Mouse (Mus musculus) forebrain, embryonic 15.5 days (tissue): ENCODE results near the gene Map3k4. TPM values are rescaled to one million over a fixed set of nuclear protein-coding genes. Genes with fewer than 3 reads are reported as not detected.

Experiments used
- ATAC-seq: fragments of 200-750 bp; cut with Nextera tagmentation; replicated peaks from 2 replicates; pipeline ENCODE4 v1.8.0; 2017; ENCODE audit warnings: mild to moderate bottlenecking, moderate TSS enrichment, moderate library complexity
- H3K27ac ChIP-seq: fragments of 300-500 bp; sonication (generic); replicated peaks from 2 replicates; pipeline ENCODE4 v1.5.1; 2015; ENCODE audit warnings: mild to moderate bottlenecking, inconsistent platforms
- H3K27me3 ChIP-seq: fragments of 300-500 bp; sonication (generic); 2 replicates; pipeline ENCODE4 v1.6.1; 2015; ENCODE audit warnings: inconsistent platforms
- H3K36me3 ChIP-seq: fragments of 300-500 bp; sonication (generic); 2 replicates; pipeline ENCODE4 v1.6.1; 2015; ENCODE audit warnings: mild to moderate bottlenecking, inconsistent platforms
- H3K4me1 ChIP-seq: fragments of 300-500 bp; sonication (generic); 2 replicates; pipeline ENCODE4 v1.6.1; 2015; ENCODE audit warnings: inconsistent platforms
- H3K4me2 ChIP-seq: fragments of 300-500 bp; sonication (generic); replicated peaks from 2 replicates; pipeline ENCODE4 v1.6.1; 2015; ENCODE audit warnings: mild to moderate bottlenecking, inconsistent platforms
- H3K4me3 ChIP-seq: fragments of 300-500 bp; sonication (generic); 2 replicates; pipeline ENCODE4 v1.5.1; 2015; ENCODE audit warnings: mild to moderate bottlenecking, inconsistent platforms
- H3K9ac ChIP-seq: fragments of 300-500 bp; sonication (generic); replicated peaks from 2 replicates; pipeline ENCODE4 v1.6.1; 2015; ENCODE audit warnings: mild to moderate bottlenecking, inconsistent platforms
- H3K9me3 ChIP-seq: fragments of 300-500 bp; sonication (generic); 2 replicates; pipeline ENCODE4 v1.6.1; 2016; ENCODE audit warnings: inconsistent platforms
- WGBS: fragments of 180-500 bp; shearing (Covaris S2); methylation state at CpG from one replicate; pipeline ENCODE4 v1.1.7; 2015; ENCODE audit warnings: mixed read lengths; 5-methylcytosine and 5-hydroxymethylcytosine counted together
- polyA plus RNA-seq: library from polyadenylated mRNA; unstranded; fragments of >200 nt; fragmentation: Nextera tagmentation; extraction: Ambion mirVana; gene quantifications from 2 replicates; pipeline ENCODE4 v1.2.1, GENCODE M21; 2015

Gene Map3k4
- polyA plus RNA-seq, 1 experiment from 2014 or later, result 47.3 TPM

GRCm38 (mm10) chr17:12195604-12196003 is 123.0 kb downstream of the Map3k4 start:
- Histone ChIP-seq H3K4me1 (0 out of 2 replicates have a peak, but pooled peaks cover 8% of the 10 kb centered on the region), H3K4me3 (no peak overlapping the region), H3K36me3 (0 out of 2 replicates have a peak, but pooled peaks cover 4% of the 10 kb centered on the region), H3K4me2 (no peak overlapping the region), H3K9ac (no peak overlapping the region), H3K9me3 (no peaks in the 10 kb centered on the region), H3K27ac (no peak overlapping the region), H3K27me3 (no peaks in the 10 kb centered on the region)
- ATAC-seq, result no peak
- WGBS, result 87% methylated on average over 10 of the region's 10 CpGs

DNA sequence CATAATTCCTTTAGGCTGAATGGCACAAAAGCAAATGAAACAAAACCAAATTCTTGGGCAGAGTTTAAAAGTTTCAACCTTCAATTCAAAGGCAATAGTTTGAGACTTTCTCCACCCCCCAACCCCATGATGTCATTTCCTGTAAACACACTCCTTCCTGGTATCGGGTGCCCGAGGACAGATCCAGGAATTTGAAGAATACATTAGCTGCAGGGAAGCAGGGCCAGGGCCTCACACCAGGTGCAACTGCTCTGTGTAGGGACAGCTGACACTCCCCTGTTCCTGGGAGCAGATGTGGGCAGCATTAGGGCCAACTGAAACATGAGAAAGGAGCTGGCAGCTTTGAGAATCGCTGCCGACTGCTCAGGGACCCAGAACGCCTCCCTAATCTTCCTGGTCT is 123.5 kb downstream of the Map3k4 start:
- Histone ChIP-seq H3K4me1 (0 out of 2 replicates have a peak, but pooled peaks cover 6% of the 10 kb centered on the region), H3K9ac (no peak overlapping the region), H3K4me3 (no peak overlapping the region), H3K27ac (no peak overlapping the region), H3K4me2 (no peak overlapping the region), H3K9me3 (no peaks in the 10 kb centered on the region), H3K36me3 (0 out of 2 replicates have a peak, but pooled peaks cover 4% of the 10 kb centered on the region), H3K27me3 (no peaks in the 10 kb centered on the region)
- WGBS, result 66% methylated on average over 5 of the region's 5 CpGs
- no peak for ATAC-seq

- H3K27me3 ChIP-seq, result no peaks in the 10 kb centered on the region
- no peak overlapping the region for H3K9ac ChIP-seq
- H3K9me3 ChIP-seq, result no peaks in the 10 kb centered on the region
- no peak overlapping the region for H3K4me2 ChIP-seq
- H3K27ac ChIP-seq, result peak overlapping the region; percentile 45; the same call in 1 of the 2 replicates
- WGBS, result 9% methylated on average over 1 of the region's 1 CpGs
- no peak overlapping the region for H3K4me3 ChIP-seq
- 0 out of 2 replicates have a peak, but pooled peaks have one; percentile 58 for ATAC-seq
- H3K36me3 ChIP-seq, result no peaks in the 10 kb centered on the region
- H3K4me1 ChIP-seq, result peaks cover 14% of the 10 kb centered on the region
Measured at GRCm38 (mm10) chr17:12187782-12188181, 130.8 kb downstream of the Map3k4 start.

DNA sequence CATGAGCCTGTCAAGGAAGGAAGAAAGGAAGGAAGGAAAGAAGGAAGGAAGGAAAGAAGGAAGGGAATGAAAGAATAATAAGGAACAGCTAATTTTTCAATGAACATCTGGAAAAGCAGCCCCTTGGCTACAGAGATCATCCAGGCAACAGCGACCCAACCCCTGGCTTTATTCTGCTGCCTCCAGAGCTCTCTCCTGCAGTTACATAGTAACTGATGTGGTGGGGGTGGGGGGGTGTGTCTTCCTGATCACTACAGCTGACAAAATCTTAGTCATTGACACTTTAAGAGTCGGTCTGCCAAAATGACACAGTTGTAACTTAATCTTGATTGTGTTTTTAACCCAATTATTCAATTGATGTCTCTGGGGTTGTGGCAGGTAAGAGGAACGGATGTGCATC is 132.3 kb downstream of the Map3k4 start:
- WGBS, result 82% methylated on average over 3 of the region's 3 CpGs

GRCm38 (mm10) chr17:12185855-12186254 is 132.7 kb downstream of the Map3k4 start:
- ATAC-seq, result no peak
- H3K36me3 ChIP-seq, result no peaks in the 10 kb centered on the region
- H3K27ac ChIP-seq, result no peak overlapping the region
- H3K27me3 ChIP-seq, result no peaks in the 10 kb centered on the region
- H3K9me3 ChIP-seq, result no peaks in the 10 kb centered on the region
- H3K4me3 ChIP-seq, result no peak overlapping the region
- H3K4me2 ChIP-seq, result no peak overlapping the region
- H3K9ac ChIP-seq, result no peak overlapping the region
- WGBS, result 95% methylated on average over 4 of the region's 4 CpGs
- peaks cover 19% of the 10 kb centered on the region for H3K4me1 ChIP-seq

More for the DNA sequence above, 132.3 kb downstream of the Map3k4 start:
- Histone ChIP-seq H3K9me3 (no peaks in the 10 kb centered on the region), H3K4me3 (no peak overlapping the region), H3K27ac (no peak overlapping the region), H3K4me1 (peaks cover 16% of the 10 kb centered on the region), H3K4me2 (no peak overlapping the region), H3K27me3 (no peaks in the 10 kb centered on the region), H3K36me3 (no peaks in the 10 kb centered on the region), H3K9ac (no peak overlapping the region)
- ATAC-seq, result no peak

GRCm38 (mm10) chr17:12184283-12184682 is 134.3 kb downstream of the Map3k4 start:
- Histone ChIP-seq H3K27ac (no peak overlapping the region), H3K4me3 (no peak overlapping the region), H3K9me3 (no peaks in the 10 kb centered on the region), H3K36me3 (no peaks in the 10 kb centered on the region), H3K27me3 (no peaks in the 10 kb centered on the region), H3K4me1 (peaks cover 34% of the 10 kb centered on the region), H3K4me2 (no peak overlapping the region), H3K9ac (no peak overlapping the region)
- ATAC-seq, result no peak
- WGBS, result 82% methylated on average over 8 of the region's 8 CpGs

DNA sequence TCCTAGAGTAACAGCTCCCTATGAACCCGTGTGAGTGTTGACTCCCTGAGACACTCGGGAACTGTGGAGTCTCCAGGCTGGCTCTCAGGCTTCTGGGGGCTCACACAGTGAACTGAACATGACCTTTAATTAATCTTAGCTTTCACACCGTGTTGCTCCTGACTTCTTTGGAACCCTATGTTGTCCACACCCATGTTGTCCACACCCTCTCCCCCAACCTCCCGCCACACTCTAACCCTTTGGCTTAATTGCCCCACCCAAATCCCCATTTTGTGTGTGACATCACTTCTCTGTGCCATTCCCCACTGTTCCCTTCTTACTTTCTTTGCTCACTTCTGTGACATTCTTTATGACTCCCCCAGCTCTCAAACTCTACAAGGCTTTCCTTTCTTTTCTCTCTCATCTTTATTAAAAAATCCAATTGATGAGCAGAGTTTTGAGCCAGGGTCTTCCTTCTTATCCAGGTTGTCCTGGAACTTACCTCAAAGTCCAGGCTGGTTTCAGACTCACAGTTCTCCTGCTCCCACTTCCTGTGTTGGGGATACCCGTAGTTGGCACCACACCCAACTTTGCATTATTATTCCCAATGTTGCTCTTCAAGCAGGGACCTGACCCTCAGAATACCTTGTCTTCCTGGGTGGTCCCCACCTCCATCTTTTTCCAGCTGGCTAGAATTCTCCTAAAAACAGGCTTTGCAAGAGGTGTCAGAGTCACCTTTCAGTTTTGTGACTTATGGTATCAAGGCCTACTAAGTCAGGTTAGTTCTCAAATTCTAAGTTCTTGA is 135.7 kb downstream of the Map3k4 start:
- no peak for ATAC-seq
- Histone ChIP-seq H3K9ac (no peak overlapping the region), H3K9me3 (no peaks in the 10 kb centered on the region), H3K4me3 (no peak overlapping the region), H3K36me3 (no peaks in the 10 kb centered on the region), H3K27me3 (no peaks in the 10 kb centered on the region), H3K27ac (no peak overlapping the region), H3K4me2 (no peak overlapping the region), H3K4me1 (peaks cover 36% of the 10 kb centered on the region)
- 88% methylated on average over 5 of the region's 5 CpGs for WGBS

- no peak for ATAC-seq
- H3K27ac ChIP-seq, result no peak overlapping the region
- 57% methylated on average over 2 of the region's 2 CpGs for WGBS
- no peak overlapping the region for H3K4me3 ChIP-seq
- no peaks in the 10 kb centered on the region for H3K27me3 ChIP-seq
- H3K4me1 ChIP-seq, result peaks cover 26% of the 10 kb centered on the region
- no peaks in the 10 kb centered on the region for H3K36me3 ChIP-seq
- 0 out of 2 replicates have a peak, but pooled peaks cover 2% of the 10 kb centered on the region for H3K9me3 ChIP-seq
- H3K9ac ChIP-seq, result no peak overlapping the region
- no peak overlapping the region for H3K4me2 ChIP-seq
Measured at GRCm38 (mm10) chr17:12179766-12180165, 138.8 kb downstream of the Map3k4 start.

- Histone ChIP-seq H3K36me3 (no peaks in the 10 kb centered on the region), H3K4me1 (peaks cover 26% of the 10 kb centered on the region), H3K4me2 (no peak overlapping the region), H3K4me3 (no peak overlapping the region), H3K27ac (peak overlapping the region; percentile 60; the same call in 1 of the 2 replicates), H3K27me3 (no peaks in the 10 kb centered on the region), H3K9ac (no peak overlapping the region), H3K9me3 (0 out of 2 replicates have a peak, but pooled peaks cover 2% of the 10 kb centered on the region)
- WGBS, result 89% methylated on average over 7 of the region's 7 CpGs
- ATAC-seq, result no peak
Measured at GRCm38 (mm10) chr17:12179339-12179738, 139.3 kb downstream of the Map3k4 start.

Other genes with a start within 250 kb of the Map3k4 start
- gene Agpat4, start 200.1 kb downstream of the Map3k4 start, polyA plus RNA-seq, result 53.6 and 54.7 TPM in 2 replicates
- 0.23 TPM in 1 of 2 replicates, not detected in the other for gene Plg, start 59.8 kb upstream of the Map3k4 start, polyA plus RNA-seq
- 0.15 and 0.51 TPM in 2 replicates for gene Slc22a3, start 188.9 kb upstream of the Map3k4 start, polyA plus RNA-seq